Comparison of ENCODE assay signal across 16 mouse cellular contexts in genomic region chr2:34420256-34420655, GRCm38 (mm10).
DNase-seq lines count a peak whose midpoint lies in the region.
"Had no signal": no experiment of that assay in that cellular context is flagged by ENCODE, and none has a peak within 500 bp of the region (broad histone marks: within the 10 kb centered on the region; RNA-seq: fewer than 3 reads in every experiment).

No protein-coding gene starts in this region.

- peak; percentile 5 for DNase-seq in embryo, embryonic 10.5 days (ENCODE audit: low spot score)
- DNase-seq in embryo, embryonic 9.5 days (ENCODE audit: extremely low spot score): no peak
- peak; percentile 10 to 25 for DNase-seq in kidney, postnatal 4 days
- DNase-seq in kidney, postnatal 25 days: no peak
- peak; percentile 20 for DNase-seq in 416B (ENCODE audit: low read depth)
- DNase-seq in adipocyte (ENCODE audit: low spot score): peak; percentile 62
- DNase-seq in urinary bladder, postnatal 10 days (ENCODE audit: low spot score): no peak
- no peak for DNase-seq in retina, postnatal 1 day
- DNase-seq: B cell, adult 2 months; cerebellum, adult 18-20 months; cerebellum, postnatal 14 days; gastrocnemius, postnatal 25 days; heart, postnatal 4 days; layer of hippocampus, postnatal 36 days; lung, postnatal 10 days; right cerebral cortex, postnatal 25 days had no signal

Comparison
In these comparisons a context has a peak if more than half of its experiments do, and no peak if none do; other contexts are left out.
1. DNase-seq: peak in embryo, embryonic 10.5 days (single experiment), kidney, postnatal 4 days (2 of 2), 416B (single experiment) and adipocyte (single experiment); none in embryo, embryonic 9.5 days (single experiment), kidney, postnatal 25 days (0 of 2), urinary bladder, postnatal 10 days (single experiment) and retina, postnatal 1 day (single experiment).